Mouse (Mus musculus) forebrain, embryonic 14.5 days (tissue): ENCODE results near the gene Gm42420. TPM values are rescaled to one million over a fixed set of nuclear protein-coding genes. Genes with fewer than 3 reads are reported as not detected.
A peak's percentile ranks its signal among the peaks of the same experiment; 100 is the strongest.

Source experiments
- ATAC-seq: fragments of 200-750 bp; cut with Nextera tagmentation; 2 replicates; pipeline ENCODE4 v1.8.0; 2017; ENCODE audit warnings: mild to moderate bottlenecking, moderate library complexity
- DNase-seq: peaks from one replicate; pipeline ENCODE4 v3.0.0-alpha.2; 2015; ENCODE audit warnings: low spot score
- H3K27ac ChIP-seq: fragments of 300-500 bp; sonication (generic); 2 replicates; pipeline ENCODE4 v1.5.1; 2014; ENCODE audit warnings: low read depth, mild to moderate bottlenecking, control low read depth, low read length, moderate library complexity
- H3K27me3 ChIP-seq: fragments of 300-500 bp; sonication (generic); replicated peaks from 2 replicates; pipeline ENCODE4 v1.6.1; 2014; ENCODE audit warnings: low read length, control low read depth, mixed read lengths; ENCODE audit not compliant: control insufficient read depth, insufficient read depth
- H3K36me3 ChIP-seq: fragments of 300-500 bp; sonication (generic); 2 replicates; pipeline ENCODE4 v1.6.1; 2014; ENCODE audit warnings: low read length, control low read depth; ENCODE audit not compliant: control insufficient read depth, insufficient read depth
- H3K4me1 ChIP-seq: fragments of 300-500 bp; sonication (generic); 2 replicates; pipeline ENCODE4 v1.6.1; 2014; ENCODE audit warnings: antibody characterized with exemption, low read length, control low read depth; ENCODE audit not compliant: control insufficient read depth, insufficient read depth
- H3K4me2 ChIP-seq: fragments of 300-500 bp; sonication (generic); 2 replicates; pipeline ENCODE4 v1.6.1; 2014; ENCODE audit warnings: mild to moderate bottlenecking, control low read depth, low read length
- H3K4me3 ChIP-seq: fragments of 300-500 bp; sonication (generic); 2 replicates; pipeline ENCODE4 v1.5.1; 2014; ENCODE audit warnings: low read depth, low read length, control low read depth
- H3K9ac ChIP-seq: fragments of 300-500 bp; sonication (generic); 2 replicates; pipeline ENCODE4 v1.6.1; 2014; ENCODE audit warnings: mild to moderate bottlenecking, low read length, control low read depth, moderate library complexity
- H3K9me3 ChIP-seq: fragments of 300-500 bp; sonication (generic); replicated peaks from 2 replicates; pipeline ENCODE4 v1.6.1; 2016; ENCODE audit warnings: low read length, control low read depth, mixed read lengths; ENCODE audit not compliant: control insufficient read depth
- WGBS: fragments of 180-500 bp; shearing (Covaris S2); extraction: QIAGEN DNeasy Blood & Tissue Kit; methylation state at CpG from one replicate; pipeline ENCODE4 v1.1.7; 2014; 5-methylcytosine and 5-hydroxymethylcytosine counted together
- polyA plus RNA-seq: library from polyadenylated mRNA; unstranded; fragments of >200 nt; fragmentation: Nextera tagmentation; extraction: Ambion mirVana; gene quantifications from 2 replicates; pipeline ENCODE4 v1.2.1, GENCODE M21; 2014

Gene Gm42420
- polyA plus RNA-seq, 1 experiment from 2014 or later: not detected

GRCm38 (mm10) chr6:39581087-39581784, 4.3 kb upstream of the Gm42420 start:
- no peaks in the 10 kb centered on the region for H3K27me3 ChIP-seq
- no peak overlapping the region for H3K9ac ChIP-seq
- DNase-seq (no peak), ATAC-seq (no peak)
- WGBS: 87% methylated on average over 7 of the region's 7 CpGs
- no peak overlapping the region for H3K4me3 ChIP-seq
- H3K4me2 ChIP-seq: no peak overlapping the region
- H3K4me1 ChIP-seq: no peaks in the 10 kb centered on the region
- no peak overlapping the region for H3K27ac ChIP-seq
- H3K9me3 ChIP-seq: no peaks in the 10 kb centered on the region
- peaks cover 76% of the 10 kb centered on the region for H3K36me3 ChIP-seq

DNA sequence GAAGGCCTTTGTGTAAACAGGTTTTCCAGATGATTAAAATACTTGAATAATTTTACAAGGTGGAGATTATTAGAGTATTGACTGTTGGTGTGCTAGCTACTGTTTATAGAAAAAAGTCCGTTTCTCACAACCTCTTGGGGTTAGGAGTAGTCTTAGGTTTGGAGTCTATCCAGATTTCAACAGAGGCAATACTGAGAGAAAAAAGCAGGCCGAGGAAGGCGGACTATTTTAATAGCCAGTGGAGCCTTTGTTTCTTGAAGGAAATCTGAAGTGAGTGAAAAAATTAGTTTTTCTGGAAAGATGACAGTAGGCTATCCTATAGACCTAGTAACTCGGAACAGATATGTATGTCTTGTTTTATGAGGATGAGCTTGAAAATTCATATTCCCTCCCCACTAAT, 5.9 kb downstream of the Gm42420 start:
- DNase-seq: no peak
- H3K4me2 ChIP-seq: no peak overlapping the region; the same call in 1 of the 2 replicates

GRCm38 (mm10) chr6:39592401-39593214, 7.1 kb downstream of the Gm42420 start, which contains the start of gene Ndufb2:
Ndufb2 (plus strand) TSS chr6:39592574.
- Histone ChIP-seq H3K4me3 (peak within 1 kb of the TSS; percentile 50), H3K9ac (peak within 1 kb of the TSS; percentile 86), H3K36me3 (peaks cover 12% of the 10 kb centered on the region), H3K27me3 (no peaks in the 10 kb centered on the region), H3K9me3 (no peaks in the 10 kb centered on the region), H3K27ac (peak within 1 kb of the TSS; percentile 85), H3K4me2 (peak within 1 kb of the TSS; percentile 72), H3K4me1 (peaks cover 8% of the 10 kb centered on the region)
- under 1% methylated on average over 56 of the region's 56 CpGs for WGBS
- peak; percentile 99 for ATAC-seq
- peak; percentile 98 for DNase-seq

More for the DNA sequence above, 5.9 kb downstream of the Gm42420 start:
- Histone ChIP-seq H3K4me3 (no peak overlapping the region), H3K27ac (no peak overlapping the region), H3K9ac (no peak overlapping the region), H3K27me3 (no peaks in the 10 kb centered on the region), H3K36me3 (peaks cover 15% of the 10 kb centered on the region), H3K4me1 (peaks cover 8% of the 10 kb centered on the region), H3K9me3 (no peaks in the 10 kb centered on the region)
- 93% methylated on average over 4 of the region's 4 CpGs for WGBS
- no peak for ATAC-seq

GRCm38 (mm10) chr6:39600851-39601250, 15.3 kb downstream of the Gm42420 start:
- DNase-seq: no peak
- ATAC-seq: no peak
- H3K9me3 ChIP-seq: no peaks in the 10 kb centered on the region
- H3K4me2 ChIP-seq: no peak overlapping the region
- H3K4me3 ChIP-seq: no peak overlapping the region
- H3K27ac ChIP-seq: no peak overlapping the region
- H3K9ac ChIP-seq: no peak overlapping the region
- H3K36me3 ChIP-seq: peaks cover 46% of the 10 kb centered on the region
- H3K4me1 ChIP-seq: no peaks in the 10 kb centered on the region
- H3K27me3 ChIP-seq: no peaks in the 10 kb centered on the region
- 92% methylated on average over 3 of the region's 3 CpGs for WGBS

DNA sequence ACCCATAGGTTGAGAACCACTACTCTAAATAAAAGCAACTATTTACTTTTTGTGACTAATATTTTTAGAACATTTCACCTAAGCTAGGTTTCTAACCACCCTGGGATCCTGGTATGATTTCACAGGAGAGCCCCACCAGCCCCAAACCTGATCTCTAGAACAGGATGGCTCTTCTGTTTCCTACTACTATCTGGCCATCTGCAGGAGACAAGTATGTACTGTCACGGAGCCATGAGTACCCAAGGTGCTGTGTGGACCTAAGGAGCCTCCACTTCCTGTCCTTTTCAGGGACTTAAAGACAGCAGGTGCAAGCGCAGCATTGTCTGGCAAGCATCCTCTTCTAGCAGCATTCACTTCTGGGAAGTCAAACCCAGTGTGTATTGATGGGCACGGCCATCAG, 16.3 kb downstream of the Gm42420 start:
- Histone ChIP-seq H3K36me3 (peaks cover 48% of the 10 kb centered on the region), H3K4me3 (no peak overlapping the region), H3K27ac (no peak overlapping the region), H3K4me1 (no peaks in the 10 kb centered on the region), H3K9ac (no peak overlapping the region), H3K27me3 (no peaks in the 10 kb centered on the region), H3K4me2 (no peak overlapping the region), H3K9me3 (no peaks in the 10 kb centered on the region)
- no peak for DNase-seq
- ATAC-seq: no peak
- 94% methylated on average over 3 of the region's 3 CpGs for WGBS

DNA sequence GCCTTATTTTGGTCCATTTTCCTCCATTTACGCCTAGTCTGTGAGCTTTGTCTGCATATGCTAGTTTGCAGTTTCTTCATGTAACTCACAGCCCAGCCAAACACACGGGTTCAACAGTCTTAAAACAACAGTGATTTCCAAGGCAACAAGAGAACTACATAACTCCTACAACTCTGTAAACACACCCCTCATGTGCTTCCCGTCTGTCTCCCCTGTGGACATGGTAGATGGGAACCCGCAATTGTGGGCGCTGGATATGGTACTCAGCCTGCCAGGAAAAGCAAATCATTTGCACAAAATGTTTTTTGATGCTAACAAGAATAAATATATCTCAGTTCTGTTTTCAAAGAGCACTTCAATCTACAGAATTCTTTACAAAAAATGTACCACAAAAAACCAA, 19.0 kb downstream of the Gm42420 start:
- WGBS: 87% methylated on average over 5 of the region's 5 CpGs
- no peaks in the 10 kb centered on the region for H3K27me3 ChIP-seq
- DNase-seq (no peak), ATAC-seq (no peak)
- no peak overlapping the region for H3K27ac ChIP-seq
- no peaks in the 10 kb centered on the region for H3K4me1 ChIP-seq
- no peak overlapping the region for H3K4me3 ChIP-seq
- H3K9me3 ChIP-seq: no peaks in the 10 kb centered on the region
- peaks cover 39% of the 10 kb centered on the region for H3K36me3 ChIP-seq
- no peak overlapping the region for H3K9ac ChIP-seq
- H3K4me2 ChIP-seq: no peak overlapping the region

- 92% methylated on average over 6 of the region's 6 CpGs for WGBS
Measured at GRCm38 (mm10) chr6:39606056-39606455, 20.5 kb downstream of the Gm42420 start.

DNA sequence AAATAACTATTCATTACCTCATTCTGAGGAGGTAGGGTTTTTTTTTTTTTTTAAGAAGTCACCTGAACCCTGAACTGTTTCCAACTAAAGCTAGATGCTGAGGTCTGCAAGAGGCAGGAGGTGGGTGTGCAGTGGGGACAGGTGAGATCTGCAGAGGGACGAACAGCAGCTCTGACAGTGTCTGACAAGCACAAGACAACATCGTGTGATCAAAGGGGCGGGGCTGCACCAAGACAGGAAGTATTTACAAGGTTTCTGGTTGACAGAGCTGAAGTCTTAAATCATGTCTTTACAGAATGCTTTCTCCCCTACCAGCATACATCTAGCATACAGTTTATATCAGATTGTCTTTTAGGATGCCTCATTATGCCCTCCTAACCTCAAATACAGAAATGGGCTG, 21.3 kb downstream of the Gm42420 start:
- Histone ChIP-seq H3K4me3 (no peak overlapping the region), H3K4me1 (no peaks in the 10 kb centered on the region), H3K36me3 (peaks cover 30% of the 10 kb centered on the region), H3K9me3 (no peaks in the 10 kb centered on the region), H3K27me3 (no peaks in the 10 kb centered on the region), H3K27ac (no peak overlapping the region), H3K4me2 (no peak overlapping the region), H3K9ac (no peak overlapping the region)
- WGBS: 75% methylated on average over 3 of the region's 3 CpGs
- ATAC-seq (no peak), DNase-seq (no peak)

More at GRCm38 (mm10) chr6:39606056-39606455, 20.5 kb downstream of the Gm42420 start:
- no peaks in the 10 kb centered on the region for H3K9me3 ChIP-seq
- peaks cover 31% of the 10 kb centered on the region for H3K36me3 ChIP-seq
- no peak overlapping the region for H3K27ac ChIP-seq
- H3K27me3 ChIP-seq: no peaks in the 10 kb centered on the region
- H3K4me3 ChIP-seq: no peak overlapping the region
- DNase-seq: no peak
- no peak for ATAC-seq
- no peak overlapping the region for H3K4me2 ChIP-seq
- H3K4me1 ChIP-seq: no peaks in the 10 kb centered on the region
- H3K9ac ChIP-seq: no peak overlapping the region

DNA sequence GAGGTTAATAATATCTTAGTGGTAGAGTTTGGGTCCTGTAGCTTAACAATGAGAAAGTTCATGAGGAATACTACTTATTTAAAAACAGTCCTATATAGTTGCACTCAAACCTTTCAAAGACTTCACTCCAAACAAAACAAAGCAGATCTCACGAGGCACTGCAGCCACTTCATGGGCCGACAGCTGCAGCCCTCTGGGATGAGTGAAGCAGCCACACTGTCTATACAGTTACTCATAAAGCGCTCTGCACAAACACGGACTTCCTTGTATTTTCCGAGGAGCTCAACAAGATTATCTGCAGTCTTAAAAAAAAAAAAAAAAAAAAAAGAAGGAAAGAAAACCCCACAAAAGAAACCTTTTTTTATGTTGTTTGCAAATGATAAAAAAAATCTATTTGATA, 21.8 kb downstream of the Gm42420 start:
- Histone ChIP-seq H3K27ac (no peak overlapping the region), H3K36me3 (peaks cover 27% of the 10 kb centered on the region), H3K4me1 (no peaks in the 10 kb centered on the region), H3K9me3 (no peaks in the 10 kb centered on the region), H3K9ac (no peak overlapping the region), H3K27me3 (no peaks in the 10 kb centered on the region), H3K4me3 (no peak overlapping the region), H3K4me2 (no peak overlapping the region)
- DNase-seq (no peak), ATAC-seq (no peak)
- WGBS: 79% methylated on average over 5 of the region's 5 CpGs
